Mouse (Mus musculus) left cerebral cortex, postnatal 4 days (tissue): ENCODE measurements around the gene Pwwp2a. TPM values are rescaled to one million over a fixed set of nuclear protein-coding genes. Genes with fewer than 3 reads are reported as not detected.

ENCODE experiments used
- DNase-seq: peaks from one replicate; pipeline ENCODE4 v3.0.0-alpha.2; 2022
- intact Hi-C: fragments of 180-260 bp; cut with DNase I; formaldehyde crosslinking; loops from one replicate; pipeline ENCODE4 v1.15.1; 2025
- total RNA-seq, 2 experiments: library from RNA; stranded (reverse); gene quantifications; 2 replicates each; pipeline ENCODE4 v1.2.3; 2021

Gene Pwwp2a
- total RNA-seq, 2 experiments from 2014 or later = 61.1 to 70.5 TPM

DNA sequence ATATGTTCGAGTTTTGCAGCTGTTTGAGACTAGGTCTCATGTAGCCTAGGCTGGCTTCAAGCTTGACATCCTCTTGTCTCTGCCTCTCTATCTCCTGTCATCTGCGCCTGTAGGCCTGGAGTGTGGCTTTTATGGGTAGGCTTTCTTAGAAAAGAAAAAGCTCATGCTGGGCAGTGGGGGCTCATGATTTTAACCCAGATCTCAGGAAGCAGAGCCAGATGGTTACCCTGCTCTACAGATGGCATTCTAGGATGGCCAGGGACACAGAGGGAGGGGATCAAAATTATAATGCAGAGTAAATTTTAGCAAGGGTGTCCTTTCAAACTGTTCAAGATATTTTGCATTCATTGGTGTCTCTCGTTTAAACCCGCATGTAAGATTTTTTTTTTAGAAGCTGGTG lies 30.4 kb downstream of the Pwwp2a start:
- intact Hi-C loops = no loop called here
- no peak for DNase-seq

DNA sequence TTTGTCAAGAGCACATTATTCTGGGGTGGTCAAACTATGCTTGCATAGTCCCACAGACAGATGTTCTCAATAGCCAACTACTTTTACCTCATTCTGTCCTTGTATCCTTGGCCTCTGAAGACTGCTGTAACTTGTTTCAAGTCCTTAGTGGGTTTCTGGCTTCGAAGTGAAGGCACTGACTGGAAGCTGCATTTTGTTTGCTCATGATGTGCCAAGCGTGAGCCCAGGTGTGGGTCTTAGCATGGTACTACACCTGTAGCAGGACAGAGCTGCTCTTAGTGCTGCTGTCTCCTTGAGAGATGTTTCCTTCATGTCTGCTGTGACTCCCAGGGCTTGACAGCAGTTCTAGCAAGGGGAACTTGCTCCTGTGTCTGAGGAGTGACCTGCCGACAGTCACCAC lies 41.6 kb downstream of the Pwwp2a start:
- intact Hi-C loops = no loop called here

DNA sequence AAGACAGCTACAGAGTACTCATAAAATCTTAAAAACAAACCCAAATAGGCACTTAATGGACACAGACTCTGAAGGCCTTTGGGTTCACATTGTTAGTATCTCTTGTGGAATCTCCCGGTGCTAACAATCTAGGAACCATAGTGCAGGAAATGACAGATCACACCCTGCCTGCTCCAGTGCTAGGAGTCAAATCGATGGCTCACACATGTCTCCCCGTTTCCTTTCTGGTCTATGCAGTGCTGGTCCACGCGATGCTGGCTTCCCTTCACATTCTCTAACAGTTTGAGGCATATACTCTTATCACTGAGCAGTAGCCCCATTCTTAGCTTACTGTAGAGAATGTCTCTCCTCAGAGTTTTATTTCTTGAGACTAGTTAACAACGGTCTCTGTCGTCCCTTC lies 46.0 kb downstream of the Pwwp2a start:
- DNase-seq = no peak
- intact Hi-C loops = no loop called here

More for the DNA sequence above, 41.6 kb downstream of the Pwwp2a start:
- DNase-seq = no peak

GRCm38 (mm10) chr11:43728737-43729301 lies 47.0 kb downstream of the Pwwp2a start:
- intact Hi-C loops = no loop called here
- DNase-seq = no peak

DNA sequence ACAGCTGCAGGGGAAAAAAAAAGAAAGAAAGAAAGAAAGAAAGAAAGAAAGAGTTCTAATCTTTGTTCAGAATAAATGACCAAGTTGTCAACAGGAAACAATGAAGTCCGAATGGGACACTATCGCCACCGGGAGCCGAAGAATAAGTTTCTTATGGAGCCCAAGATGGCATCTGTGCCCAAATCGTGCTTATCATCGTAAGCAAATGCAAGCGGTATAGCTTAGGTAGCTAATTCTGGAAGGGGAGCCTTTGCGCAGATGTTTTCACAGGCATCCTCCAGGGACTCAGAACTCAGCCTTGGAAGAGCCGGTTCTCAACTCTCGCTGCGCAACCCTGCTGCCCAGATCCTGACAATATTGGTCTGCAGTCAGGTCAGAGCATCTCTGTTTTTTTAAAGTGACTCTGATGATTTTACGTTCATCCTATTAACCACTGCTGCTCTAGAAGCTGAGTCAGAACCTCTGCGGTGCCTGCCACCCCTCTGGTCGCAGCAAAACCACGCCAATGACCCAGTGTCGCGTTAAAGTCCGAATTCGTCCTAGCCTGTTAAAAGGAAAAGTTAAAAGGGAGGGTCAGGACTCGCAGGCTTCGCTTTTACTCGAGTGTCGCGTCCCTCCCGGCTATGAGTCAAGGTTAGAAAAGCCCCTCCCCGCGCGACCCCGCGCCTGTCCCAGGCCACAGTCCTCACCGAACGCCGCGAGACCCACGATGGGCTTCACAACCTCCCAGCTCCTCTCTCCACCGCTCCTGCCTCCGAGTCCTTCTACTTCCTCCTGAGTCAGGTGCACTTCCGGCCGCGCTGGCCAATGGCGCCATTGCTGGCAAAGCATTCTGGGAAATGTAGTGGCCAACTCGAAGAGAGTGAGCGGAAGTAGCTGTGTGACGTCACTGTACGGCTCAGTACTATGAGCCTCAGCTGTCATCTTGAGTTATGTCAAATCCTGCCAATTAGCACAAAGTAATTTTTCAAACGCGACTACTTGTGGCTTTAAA lies 65.7 kb downstream of the Pwwp2a start, which contains the start of gene Ttc1:
Gene Ttc1 (minus strand): TSS at position 776 of the 994 bp plus-strand sequence.
- peak; percentile 96 for DNase-seq
- intact Hi-C loops = loop anchor here (10.0 kb wide), 1 partner anchor 253 kb away; no protein-coding TSS in a partner anchor

DNA sequence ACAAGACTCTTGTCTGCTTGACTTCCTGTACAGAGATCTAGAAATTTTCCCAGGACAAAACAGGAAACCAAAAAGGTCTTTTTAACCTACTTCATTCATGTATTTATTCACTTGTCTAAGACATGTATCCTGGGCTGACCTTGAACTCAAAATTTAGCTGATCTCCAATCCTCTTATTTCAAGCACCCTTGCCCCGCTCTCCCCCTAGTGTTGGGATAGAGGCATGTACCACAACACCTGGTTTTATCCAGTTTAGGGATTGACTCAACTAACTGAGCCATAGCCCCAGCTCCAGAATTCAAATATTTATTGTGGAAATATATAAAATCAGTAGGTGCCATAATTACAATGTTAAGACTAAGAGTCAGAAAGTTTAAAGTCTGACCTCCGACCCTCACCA lies 69.7 kb downstream of the Pwwp2a start:
- intact Hi-C loops = no loop called here
- no peak for DNase-seq

DNA sequence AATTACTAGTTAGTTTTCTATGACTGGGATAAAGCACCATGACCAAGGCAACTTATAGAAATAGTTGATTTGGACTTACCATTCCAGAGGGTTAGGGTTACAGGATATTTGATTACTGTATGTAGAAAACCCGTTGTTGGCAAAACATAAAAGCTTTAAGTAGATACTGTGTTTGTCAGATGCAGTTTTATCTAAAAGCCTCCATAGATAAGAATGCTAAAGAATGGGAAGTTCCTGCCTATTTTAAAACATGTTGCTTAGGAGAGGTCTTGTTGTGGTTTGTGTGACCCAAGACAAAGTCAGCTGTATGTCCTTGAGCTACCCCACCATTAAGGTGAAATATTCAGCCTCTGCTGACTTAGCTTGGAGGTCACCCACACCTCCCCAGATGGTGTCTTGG lies 72.8 kb downstream of the Pwwp2a start:
- no peak for DNase-seq
- intact Hi-C loops = no loop called here

DNA sequence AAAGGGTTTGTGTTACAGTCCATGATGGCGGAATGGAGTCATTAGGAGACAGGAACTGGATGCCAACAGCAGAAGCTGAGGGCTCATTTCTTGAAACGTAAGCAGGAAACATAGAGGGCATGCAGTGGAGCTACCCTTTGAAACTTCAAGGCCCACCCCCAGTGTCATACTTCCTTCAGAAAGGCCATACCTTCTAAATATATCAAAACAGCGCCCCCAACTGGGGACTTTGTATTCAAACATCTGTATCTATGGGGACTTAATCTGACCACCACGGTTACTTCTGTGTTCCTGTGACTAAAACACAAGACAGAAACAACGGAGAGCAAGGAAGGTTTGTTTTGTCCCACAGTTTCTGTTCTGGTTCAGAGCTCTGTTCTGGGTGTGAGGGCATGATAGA lies 73.6 kb downstream of the Pwwp2a start:
- no peak for DNase-seq
- intact Hi-C loops = no loop called here

- intact Hi-C loops = no loop called here
- DNase-seq = peak; percentile 36
Observed at GRCm38 (mm10) chr11:43758436-43758835, 76.6 kb downstream of the Pwwp2a start.

DNA sequence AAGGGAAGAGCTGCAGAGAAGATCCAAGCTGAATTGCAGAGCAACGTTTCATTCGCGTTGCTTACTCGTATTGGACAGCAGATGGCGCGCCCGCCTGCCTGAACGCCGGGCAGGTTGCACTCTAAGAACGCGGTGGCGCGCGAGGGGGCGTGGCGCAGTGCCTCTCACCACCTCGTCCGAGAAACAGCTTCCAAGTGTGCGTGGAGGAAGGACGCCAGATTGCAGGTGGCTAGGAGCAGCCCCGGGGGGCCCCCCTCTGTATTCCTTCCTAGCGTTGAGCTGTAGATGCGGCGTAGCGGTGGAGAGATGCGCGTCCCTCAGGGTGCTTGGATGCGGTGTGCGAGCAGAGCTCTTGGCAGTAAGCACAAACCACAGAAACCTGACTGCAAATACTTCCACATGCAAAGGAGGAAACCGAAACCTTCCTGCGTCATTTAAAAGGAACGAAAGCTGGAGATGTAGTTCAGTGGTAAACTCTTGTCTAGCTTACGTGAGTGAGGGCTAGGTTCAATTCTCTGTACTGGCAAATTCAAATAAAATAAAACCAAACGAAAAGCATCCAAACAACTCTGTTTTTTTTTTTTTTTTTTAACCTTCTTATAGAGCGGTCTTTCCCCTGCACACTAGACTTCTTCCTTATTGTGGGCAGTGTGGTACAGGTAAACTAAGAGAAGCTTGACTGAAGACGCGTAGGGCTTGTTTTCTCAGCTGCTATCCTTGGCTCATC lies 85.3 kb downstream of the Pwwp2a start:
- DNase-seq = peak; percentile 77
- intact Hi-C loops = loop anchor here (5.0 to 10.0 kb wide), 2 partner anchors 565 to 688 kb away; no protein-coding TSS in a partner anchor

DNA sequence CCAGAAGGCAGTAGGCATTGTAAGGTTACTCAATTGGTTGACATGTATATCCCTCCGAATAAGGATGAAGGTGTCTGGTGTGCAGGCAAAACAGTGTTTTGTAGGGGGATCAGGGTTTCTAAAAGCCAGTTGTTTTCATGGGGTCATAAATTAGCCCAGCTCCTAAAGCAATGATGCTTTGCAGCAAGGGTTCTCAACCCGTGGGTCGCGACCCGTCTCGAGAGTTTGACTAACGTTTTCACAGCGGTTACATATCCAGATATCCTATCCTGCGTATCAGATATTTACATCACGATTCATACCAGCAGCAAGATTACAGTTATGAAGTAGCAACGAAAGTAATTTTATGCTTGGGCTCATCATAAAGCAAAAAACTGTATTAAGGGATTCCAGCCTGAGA lies 86.0 kb downstream of the Pwwp2a start:
- intact Hi-C loops = loop anchor here (5.0 to 10.0 kb wide), 2 partner anchors 565 to 687 kb away; no protein-coding TSS in a partner anchor
- DNase-seq = no peak

- intact Hi-C loops = no loop called here
- no peak for DNase-seq
Observed at GRCm38 (mm10) chr11:43770110-43770509, 88.3 kb downstream of the Pwwp2a start.

Other genes with a start within 250 kb of the Pwwp2a start
- 10 to 100 TPM; 36.6 to 41.8 TPM for gene Slu7, start 248.3 kb upstream of the Pwwp2a start, total RNA-seq
- 10 to 100 TPM; 11.7 to 13.7 TPM for gene C1qtnf2, start 207.7 kb upstream of the Pwwp2a start, total RNA-seq
- gene Ccnjl, start 153.2 kb upstream of the Pwwp2a start, total RNA-seq = 1 to 10 TPM; 4.8 to 5.3 TPM
- 1 to 10 TPM; 1.7 to 2.2 TPM for gene 4933415A04Rik, start 95.0 kb upstream of the Pwwp2a start, total RNA-seq
- not detected for gene Fabp6, start 80.5 kb upstream of the Pwwp2a start, total RNA-seq
- 10 to 100 TPM; 43.7 to 46.8 TPM for gene Ttc1, start 66.0 kb downstream of the Pwwp2a start, total RNA-seq
- 10 to 100 TPM in 1 of 2 experiments, 1 to 10 TPM in 1; 8.8 to 10.4 TPM for gene Adra1b, start 219.2 kb downstream of the Pwwp2a start, total RNA-seq